Mouse (Mus musculus): ENCODE data around the gene Foxf2. TPM values are rescaled to one million over a fixed set of nuclear protein-coding genes. Genes with fewer than 3 reads are reported as not detected.

Gene Foxf2
- polyA plus RNA-seq, 1 experiment = 4.5 TPM

DNA sequence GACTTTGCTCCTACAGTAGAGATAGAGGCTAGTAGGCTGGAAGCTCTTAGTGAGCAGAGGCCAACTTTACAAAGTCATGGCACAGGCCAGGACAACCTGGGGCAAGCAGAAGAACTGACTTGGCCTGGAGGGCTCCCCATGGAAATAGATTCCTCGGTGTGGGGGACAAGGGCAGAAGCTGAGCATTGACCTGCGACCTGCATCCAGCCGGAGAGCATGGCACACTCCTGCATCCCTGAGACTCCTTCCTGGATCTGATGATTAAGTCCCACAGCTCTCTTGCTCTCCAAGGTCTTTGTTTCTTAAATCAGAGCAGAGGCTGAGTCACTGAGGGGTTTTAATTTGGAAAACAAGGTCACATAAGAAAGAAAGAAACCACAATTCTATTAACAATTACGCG lies 15.9 kb downstream of the Foxf2 start:
- no peak overlapping the region for H3K4me2 ChIP-seq (ENCODE audit: low read depth)
- H3ac ChIP-seq (ENCODE audit: control insufficient read depth, insufficient read length) = no peak overlapping the region
- H3K27me3 ChIP-seq (ENCODE audit: control insufficient read depth, insufficient read depth, insufficient read length) = no peaks in the 10 kb centered on the region
- H3K4me3 ChIP-seq = no peak overlapping the region
- TF ChIP-seq REST (IDR thresholded peaks at IDR 0.05; ENCODE audit: insufficient read depth, insufficient read length) = no peak
- no peak for TF ChIP-seq CEBPB (IDR thresholded peaks at IDR 0.05; ENCODE audit: insufficient read depth, poor library complexity, severe bottlenecking)
- no peak for TF ChIP-seq MYOD1 (IDR thresholded peaks at IDR 0.05; ENCODE audit: control insufficient read depth in 1 of 3, insufficient read length in 2 of 3, low read depth in 2 of 3)
- no peak for TF ChIP-seq MAX (IDR thresholded peaks at IDR 0.05; ENCODE audit: low read depth)
- no peaks in the 10 kb centered on the region for H3K36me3 ChIP-seq (ENCODE audit: control insufficient read depth, insufficient read depth)
- H3K79me2 ChIP-seq (ENCODE audit: control insufficient read depth, insufficient read depth) = no peaks in the 10 kb centered on the region

- H3ac ChIP-seq (ENCODE audit: control insufficient read depth, insufficient read length) = no peak overlapping the region
- H3K36me3 ChIP-seq (ENCODE audit: control insufficient read depth, insufficient read depth) = no peaks in the 10 kb centered on the region
- H3K4me3 ChIP-seq = no peak overlapping the region
- H3K79me2 ChIP-seq (ENCODE audit: control insufficient read depth, insufficient read depth) = no peaks in the 10 kb centered on the region
- TF ChIP-seq POLR2A (IDR thresholded peaks at IDR 0.05; ENCODE audit: insufficient read length, low read depth) (no peak), CEBPB (IDR thresholded peaks at IDR 0.05; ENCODE audit: insufficient read depth, poor library complexity, severe bottlenecking) (no peak), POLR2AphosphoS2 (IDR thresholded peaks at IDR 0.05; ENCODE audit: insufficient read length, low read depth) (no peak), MYOD1 (IDR thresholded peaks at IDR 0.05; ENCODE audit: control insufficient read depth in 1 of 3, insufficient read length in 2 of 3, low read depth in 2 of 3) (no peak), REST (IDR thresholded peaks at IDR 0.05; ENCODE audit: insufficient read depth, insufficient read length) (no peak), E2F4 (IDR thresholded peaks at IDR 0.05; ENCODE audit: insufficient read depth) (no peak)
- H3K27me3 ChIP-seq (ENCODE audit: control insufficient read depth, insufficient read depth, insufficient read length) = no peaks in the 10 kb centered on the region
- no peak overlapping the region for H3K4me2 ChIP-seq (ENCODE audit: low read depth)
Measured at GRCm38 (mm10) chr13:31652131-31652745, 26.6 kb downstream of the Foxf2 start.

GRCm38 (mm10) chr13:31656249-31656648 lies 30.6 kb downstream of the Foxf2 start:
- no peak for TF ChIP-seq TCF3 (IDR thresholded peaks at IDR 0.05; ENCODE audit: insufficient read length, low read depth)
- no peak for TF ChIP-seq MYOD1 (IDR thresholded peaks at IDR 0.05; ENCODE audit: control insufficient read depth in 1 of 3, insufficient read length in 2 of 3, low read depth in 2 of 3)
- TF ChIP-seq REST (IDR thresholded peaks at IDR 0.05; ENCODE audit: insufficient read depth, insufficient read length) = no peak
- no peak for TF ChIP-seq CEBPB (IDR thresholded peaks at IDR 0.05; ENCODE audit: insufficient read depth, poor library complexity, severe bottlenecking)
- no peak for TF ChIP-seq POLR2AphosphoS2 (IDR thresholded peaks at IDR 0.05; ENCODE audit: insufficient read length, low read depth)
- no peak for TF ChIP-seq POLR2A (IDR thresholded peaks at IDR 0.05; ENCODE audit: insufficient read length, low read depth)
- TF ChIP-seq SRF (IDR thresholded peaks at IDR 0.05; ENCODE audit: control insufficient read depth, insufficient read length, low read depth) = no peak
- no peak for TF ChIP-seq TCF12 (IDR thresholded peaks at IDR 0.05; ENCODE audit: insufficient read depth, poor library complexity, severe bottlenecking)
- no peak for TF ChIP-seq E2F4 (IDR thresholded peaks at IDR 0.05; ENCODE audit: insufficient read depth)
- no peak for TF ChIP-seq USF1 (IDR thresholded peaks at IDR 0.05; ENCODE audit: low read depth)
- no peak for TF ChIP-seq MYOG (IDR thresholded peaks at IDR 0.05; ENCODE audit: control insufficient read depth in 1 of 3, insufficient read depth in 1 of 3, insufficient read length in 2 of 3, low read depth in 2 of 3)
- TF ChIP-seq MAX (IDR thresholded peaks at IDR 0.05; ENCODE audit: low read depth) = no peak

GRCm38 (mm10) chr13:31658212-31658611 lies 32.6 kb downstream of the Foxf2 start:
- Histone ChIP-seq H3ac (ENCODE audit: control insufficient read depth, insufficient read length) (no peak overlapping the region), H3K79me2 (ENCODE audit: control insufficient read depth, insufficient read depth) (no peaks in the 10 kb centered on the region), H3K27me3 (ENCODE audit: control insufficient read depth, insufficient read depth, insufficient read length) (peaks cover 5% of the 10 kb centered on the region), H3K4me2 (ENCODE audit: low read depth) (no peak overlapping the region), H3K36me3 (ENCODE audit: control insufficient read depth, insufficient read depth) (no peaks in the 10 kb centered on the region), H3K4me3 (no peak overlapping the region)
- no peak for TF ChIP-seq CEBPB (IDR thresholded peaks at IDR 0.05; ENCODE audit: insufficient read depth, poor library complexity, severe bottlenecking)
- no peak for TF ChIP-seq TCF3 (IDR thresholded peaks at IDR 0.05; ENCODE audit: insufficient read length, low read depth)
- no peak for TF ChIP-seq TCF12 (IDR thresholded peaks at IDR 0.05; ENCODE audit: insufficient read depth, poor library complexity, severe bottlenecking)
- TF ChIP-seq MYOD1 (IDR thresholded peaks at IDR 0.05; ENCODE audit: control insufficient read depth in 1 of 3, insufficient read length in 2 of 3, low read depth in 2 of 3) = no peak
- TF ChIP-seq REST (IDR thresholded peaks at IDR 0.05; ENCODE audit: insufficient read depth, insufficient read length) = no peak
- TF ChIP-seq USF1 (IDR thresholded peaks at IDR 0.05; ENCODE audit: low read depth) = no peak

More at GRCm38 (mm10) chr13:31656249-31656648, 30.6 kb downstream of the Foxf2 start:
- H3K4me2 ChIP-seq (ENCODE audit: low read depth) = no peak overlapping the region
- no peaks in the 10 kb centered on the region for H3K79me2 ChIP-seq (ENCODE audit: control insufficient read depth, insufficient read depth)
- H3K4me3 ChIP-seq = no peak overlapping the region
- H3K36me3 ChIP-seq (ENCODE audit: control insufficient read depth, insufficient read depth) = no peaks in the 10 kb centered on the region
- peaks cover 5% of the 10 kb centered on the region for H3K27me3 ChIP-seq (ENCODE audit: control insufficient read depth, insufficient read depth, insufficient read length)
- no peak overlapping the region for H3ac ChIP-seq (ENCODE audit: control insufficient read depth, insufficient read length)

GRCm38 (mm10) chr13:31658963-31659362 lies 33.3 kb downstream of the Foxf2 start:
- TF ChIP-seq REST (IDR thresholded peaks at IDR 0.05; ENCODE audit: insufficient read depth, insufficient read length) (no peak), MYOD1 (IDR thresholded peaks at IDR 0.05; ENCODE audit: control insufficient read depth in 1 of 3, insufficient read length in 2 of 3, low read depth in 2 of 3) (no peak), MAX (IDR thresholded peaks at IDR 0.05; ENCODE audit: low read depth) (no peak), MYOG (IDR thresholded peaks at IDR 0.05; ENCODE audit: control insufficient read depth in 1 of 3, insufficient read depth in 1 of 3, insufficient read length in 2 of 3, low read depth in 2 of 3) (no peak), TCF3 (IDR thresholded peaks at IDR 0.05; ENCODE audit: insufficient read length, low read depth) (no peak), TCF12 (IDR thresholded peaks at IDR 0.05; ENCODE audit: insufficient read depth, poor library complexity, severe bottlenecking) (no peak), E2F4 (IDR thresholded peaks at IDR 0.05; ENCODE audit: insufficient read depth) (no peak), CEBPB (IDR thresholded peaks at IDR 0.05; ENCODE audit: insufficient read depth, poor library complexity, severe bottlenecking) (no peak), POLR2A (IDR thresholded peaks at IDR 0.05; ENCODE audit: insufficient read length, low read depth) (no peak), POLR2AphosphoS2 (IDR thresholded peaks at IDR 0.05; ENCODE audit: insufficient read length, low read depth) (no peak), USF1 (IDR thresholded peaks at IDR 0.05; ENCODE audit: low read depth) (no peak), SRF (IDR thresholded peaks at IDR 0.05; ENCODE audit: control insufficient read depth, insufficient read length, low read depth) (no peak)
- peaks cover 5% of the 10 kb centered on the region for H3K27me3 ChIP-seq (ENCODE audit: control insufficient read depth, insufficient read depth, insufficient read length)
- H3K36me3 ChIP-seq (ENCODE audit: control insufficient read depth, insufficient read depth) = no peaks in the 10 kb centered on the region

More at GRCm38 (mm10) chr13:31658963-31659362, 33.3 kb downstream of the Foxf2 start:
- H3K79me2 ChIP-seq (ENCODE audit: control insufficient read depth, insufficient read depth) = no peaks in the 10 kb centered on the region
- no peak overlapping the region for H3K4me3 ChIP-seq
- no peak overlapping the region for H3ac ChIP-seq (ENCODE audit: control insufficient read depth, insufficient read length)
- no peak overlapping the region for H3K4me2 ChIP-seq (ENCODE audit: low read depth)

Measured in myocyte (in vitro differentiated cells).